Mouse (Mus musculus): ENCODE measurements around the gene Gpr34.

- no peak for TF ChIP-seq POLR2A (IDR thresholded peaks at IDR 0.05; ENCODE audit: control insufficient read depth, extremely low read depth, insufficient read depth, low read length, poor library complexity)
- no peak for TF ChIP-seq CTCF (IDR thresholded peaks at IDR 0.05; ENCODE audit: borderline replicate concordance, control insufficient read depth, extremely low read depth, insufficient read depth, low read length, poor library complexity)
Observed at GRCm38 (mm10) chrX:13638894-13639293, 7.0 kb downstream of the Gpr34 start.

Measured in thymus, adult 2 months (tissue).